Mouse (Mus musculus): ENCODE measurements at regions not wholly inside any gene's neighbourhood (a gene's known extent, or its start where the extent isn't known, plus 50 kb on each side); places are given as distances from the start of the nearest gene placed in this dataset.

DNA sequence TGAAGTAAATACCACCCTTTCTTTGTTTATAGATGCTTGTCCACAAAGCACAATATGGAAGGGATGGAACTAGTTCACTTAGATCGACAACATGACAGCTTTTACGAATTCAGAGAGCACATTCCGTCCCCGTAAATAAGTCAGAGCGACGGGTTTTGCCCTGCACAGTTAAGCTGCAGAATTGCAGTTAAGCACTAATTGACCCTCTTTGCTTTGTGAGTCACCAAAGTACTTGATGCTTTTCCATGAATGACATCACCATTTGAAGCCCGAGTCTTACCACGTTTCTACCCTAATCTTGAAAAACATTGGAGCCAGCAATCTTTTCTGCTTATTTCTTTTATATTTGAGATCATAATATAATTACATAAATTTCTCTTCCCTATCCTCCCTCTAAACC is 305.3 kb upstream of the Fam98a start:
- no peak for TF ChIP-seq CTCF (IDR thresholded peaks at IDR 0.05; ENCODE audit: control insufficient read depth, insufficient read depth, insufficient replicate concordance, low read depth, low read length)
- TF ChIP-seq POLR2A (IDR thresholded peaks at IDR 0.05; ENCODE audit: control insufficient read depth, low read depth, low read length), result no peak

Data from testis, adult 2 months (tissue).